Mouse (Mus musculus) heart, embryonic 12.5 days (tissue): ENCODE measurements around the gene Chic2. TPM values are rescaled to one million over a fixed set of nuclear protein-coding genes. Genes with fewer than 3 reads are reported as not detected.

ENCODE experiments used
- ATAC-seq: fragments of 200-750 bp; cut with Nextera tagmentation; 2 replicates; pipeline ENCODE4 v1.8.0; 2017; ENCODE audit warnings: moderate TSS enrichment, moderate library complexity; ENCODE audit not compliant: insufficient number of reproducible peaks, low FRiP score
- H3K27ac ChIP-seq: fragments of 300-500 bp; sonication (generic); 2 replicates; pipeline ENCODE4 v1.5.1; 2016; ENCODE audit warnings: mild to moderate bottlenecking, moderate library complexity; ENCODE audit not compliant: poor library complexity, severe bottlenecking
- H3K27me3 ChIP-seq: fragments of 300-500 bp; sonication (generic); replicated peaks from 2 replicates; pipeline ENCODE4 v1.6.1; 2016; ENCODE audit warnings: mild to moderate bottlenecking, moderate library complexity
- H3K36me3 ChIP-seq: fragments of 300-500 bp; sonication (generic); 2 replicates; pipeline ENCODE4 v1.6.1; 2016; ENCODE audit warnings: mild to moderate bottlenecking, moderate library complexity
- H3K4me1 ChIP-seq: fragments of 300-500 bp; sonication (generic); replicated peaks from 2 replicates; pipeline ENCODE4 v1.6.1; 2016; ENCODE audit warnings: mild to moderate bottlenecking
- H3K4me2 ChIP-seq: fragments of 300-500 bp; sonication (generic); 2 replicates; pipeline ENCODE4 v1.6.1; 2016; ENCODE audit warnings: mild to moderate bottlenecking, moderate library complexity
- H3K4me3 ChIP-seq: fragments of 300-500 bp; sonication (generic); 2 replicates; pipeline ENCODE4 v1.5.1; 2016; ENCODE audit warnings: mild to moderate bottlenecking
- H3K9ac ChIP-seq: fragments of 300-500 bp; sonication (generic); 2 replicates; pipeline ENCODE4 v1.6.1; 2016; ENCODE audit warnings: mild to moderate bottlenecking, moderate library complexity
- H3K9me3 ChIP-seq: fragments of 300-500 bp; sonication (generic); replicated peaks from 2 replicates; pipeline ENCODE4 v1.6.1; 2016; ENCODE audit warnings: mild to moderate bottlenecking, moderate library complexity
- WGBS: fragments of 180-500 bp; shearing (Covaris S2); methylation state at CpG from one replicate; pipeline ENCODE4 v1.1.7; 2016; 5-methylcytosine and 5-hydroxymethylcytosine counted together
- polyA plus RNA-seq: library from polyadenylated mRNA; unstranded; fragments of >200 nt; fragmentation: Nextera tagmentation; extraction: Ambion mirVana; gene quantifications from 2 replicates; pipeline ENCODE4 v1.2.1, GENCODE M21; 2016

Chic2 gene
- polyA plus RNA-seq, 1 experiment from 2014 or later: 40.5 TPM

DNA sequence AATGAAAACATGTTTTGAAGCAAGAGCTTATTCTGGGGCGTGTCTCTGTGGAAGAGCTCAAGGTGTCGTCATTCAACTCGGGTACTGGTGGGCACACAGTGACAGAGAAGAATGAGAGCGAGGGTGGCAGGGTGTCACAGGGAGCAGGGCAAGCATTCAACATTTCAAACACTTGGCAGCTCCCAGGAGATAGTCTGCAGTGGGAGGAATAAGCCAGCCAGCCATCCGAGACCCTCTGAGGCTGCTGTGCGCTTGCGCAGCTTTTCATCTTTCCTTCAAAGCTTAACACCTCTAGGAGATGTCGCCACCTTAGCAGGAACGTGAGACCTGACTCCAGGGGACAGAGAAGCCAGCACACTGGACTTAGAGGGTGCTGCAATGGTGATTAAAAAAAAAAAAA, 88.2 kb downstream of the Chic2 start:
- Histone ChIP-seq H3K36me3 (no peaks in the 10 kb centered on the region), H3K27ac (no peak overlapping the region), H3K4me3 (peak overlapping the region; percentile 10; the same call in 1 of the 2 replicates), H3K4me2 (peak overlapping the region; percentile 53), H3K9ac (no peak overlapping the region; the same call in 1 of the 2 replicates), H3K9me3 (no peaks in the 10 kb centered on the region), H3K27me3 (peaks cover 35% of the 10 kb centered on the region), H3K4me1 (peaks cover 29% of the 10 kb centered on the region)
- no peak for ATAC-seq
- WGBS: 16% methylated on average over 9 of the region's 9 CpGs

DNA sequence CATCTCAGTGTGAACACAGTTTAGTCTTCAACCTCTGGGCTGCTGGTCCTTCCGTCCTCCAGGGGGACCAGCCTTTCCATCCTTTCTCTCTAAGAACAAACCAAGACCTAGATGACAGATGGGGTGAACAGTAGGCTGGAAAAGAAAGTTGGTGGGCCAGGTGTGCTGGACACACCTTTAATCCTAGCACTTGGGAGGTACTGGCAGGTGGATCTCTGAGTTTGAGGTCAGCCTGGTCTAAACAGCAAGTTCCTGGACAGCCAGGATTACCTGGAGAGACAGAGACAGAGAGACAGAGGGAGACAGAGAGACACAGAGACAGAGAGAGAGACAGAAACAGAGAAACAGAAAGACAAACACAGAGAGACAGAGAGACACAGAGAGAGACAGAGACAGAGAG, 89.0 kb downstream of the Chic2 start:
- Histone ChIP-seq H3K4me3 (no peak overlapping the region), H3K4me1 (peaks cover 23% of the 10 kb centered on the region), H3K4me2 (no peak overlapping the region), H3K27me3 (peaks cover 40% of the 10 kb centered on the region), H3K9me3 (no peaks in the 10 kb centered on the region), H3K36me3 (no peaks in the 10 kb centered on the region), H3K27ac (no peak overlapping the region), H3K9ac (no peak overlapping the region)
- 88% methylated on average over 1 of the region's 1 CpGs for WGBS
- ATAC-seq: no peak

DNA sequence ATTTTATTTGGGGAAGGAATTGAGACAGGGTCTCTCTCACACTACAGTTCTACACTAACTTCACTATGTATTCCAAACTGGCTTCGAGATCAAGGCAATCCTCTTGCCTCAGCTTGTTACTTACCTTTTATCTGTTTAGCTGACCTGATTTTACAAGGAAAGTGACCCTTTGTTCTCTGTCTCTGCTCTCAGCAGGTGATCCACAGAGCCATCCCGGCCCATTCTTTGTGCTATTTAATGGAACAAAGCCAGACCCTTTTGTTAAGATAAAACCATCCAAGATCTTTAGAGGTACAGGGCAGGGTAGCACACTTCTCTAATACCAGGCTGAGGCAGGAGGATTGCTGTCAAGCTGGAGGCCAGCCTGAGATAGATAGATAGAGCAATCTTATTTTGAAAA, 91.6 kb downstream of the Chic2 start:
- 51% methylated on average over 2 of the region's 2 CpGs for WGBS
- Histone ChIP-seq H3K4me2 (no peak overlapping the region), H3K27ac (no peak overlapping the region), H3K36me3 (no peaks in the 10 kb centered on the region), H3K4me1 (peaks cover 18% of the 10 kb centered on the region), H3K9me3 (no peaks in the 10 kb centered on the region), H3K9ac (no peak overlapping the region), H3K27me3 (peaks cover 52% of the 10 kb centered on the region), H3K4me3 (no peak overlapping the region)
- no peak for ATAC-seq

DNA sequence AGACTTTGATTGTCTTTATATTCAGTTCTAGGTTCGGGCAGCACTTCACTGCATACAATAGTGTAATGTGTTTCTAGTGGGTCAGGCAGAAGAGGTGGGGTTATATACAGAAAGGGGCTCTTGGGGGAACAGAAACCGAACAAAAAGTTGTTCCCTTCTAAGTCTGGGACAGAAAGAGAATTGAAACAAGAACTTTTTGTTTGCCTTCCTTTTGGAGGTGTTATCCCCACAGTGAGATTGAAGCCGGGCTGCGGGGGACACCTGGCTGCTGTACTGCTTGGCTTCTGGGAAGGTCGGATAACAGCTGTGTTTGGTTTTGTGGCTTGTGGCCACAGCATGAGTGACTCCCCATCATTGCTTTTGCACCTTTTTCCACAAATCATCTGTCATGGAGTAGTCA, 93.2 kb downstream of the Chic2 start:
- Histone ChIP-seq H3K4me2 (no peak overlapping the region), H3K4me1 (peaks cover 4% of the 10 kb centered on the region; the same call in 1 of the 2 replicates), H3K9me3 (no peaks in the 10 kb centered on the region), H3K9ac (no peak overlapping the region), H3K4me3 (no peak overlapping the region), H3K27me3 (peaks cover 48% of the 10 kb centered on the region), H3K36me3 (no peaks in the 10 kb centered on the region), H3K27ac (no peak overlapping the region)
- WGBS: 77% methylated on average over 5 of the region's 5 CpGs
- ATAC-seq: no peak

DNA sequence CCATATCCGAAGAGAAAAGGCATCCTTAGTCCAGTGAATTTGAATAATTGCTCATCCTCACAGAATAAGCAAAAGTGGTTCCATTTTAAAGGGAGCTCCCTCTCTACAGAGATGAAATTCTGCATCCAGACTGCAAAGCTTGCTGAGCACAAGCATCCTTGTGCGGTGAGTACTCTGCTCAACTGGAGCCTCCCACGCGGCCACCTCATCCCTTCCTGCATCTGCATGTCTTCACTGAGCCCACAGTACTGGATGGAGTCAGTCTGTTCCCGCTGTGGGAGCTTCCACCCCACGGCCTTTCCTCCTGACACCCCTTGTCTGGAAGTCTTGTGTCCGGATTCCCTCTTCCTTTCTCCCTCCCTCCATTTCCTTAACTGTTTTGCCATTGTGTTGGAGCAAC, 95.3 kb downstream of the Chic2 start:
- Histone ChIP-seq H3K4me1 (peaks cover 9% of the 10 kb centered on the region), H3K27me3 (peaks cover 45% of the 10 kb centered on the region), H3K27ac (no peak overlapping the region), H3K4me2 (no peak overlapping the region), H3K36me3 (no peaks in the 10 kb centered on the region), H3K4me3 (no peak overlapping the region), H3K9me3 (no peaks in the 10 kb centered on the region), H3K9ac (no peak overlapping the region)
- WGBS: 55% methylated on average over 7 of the region's 7 CpGs
- no peak for ATAC-seq

DNA sequence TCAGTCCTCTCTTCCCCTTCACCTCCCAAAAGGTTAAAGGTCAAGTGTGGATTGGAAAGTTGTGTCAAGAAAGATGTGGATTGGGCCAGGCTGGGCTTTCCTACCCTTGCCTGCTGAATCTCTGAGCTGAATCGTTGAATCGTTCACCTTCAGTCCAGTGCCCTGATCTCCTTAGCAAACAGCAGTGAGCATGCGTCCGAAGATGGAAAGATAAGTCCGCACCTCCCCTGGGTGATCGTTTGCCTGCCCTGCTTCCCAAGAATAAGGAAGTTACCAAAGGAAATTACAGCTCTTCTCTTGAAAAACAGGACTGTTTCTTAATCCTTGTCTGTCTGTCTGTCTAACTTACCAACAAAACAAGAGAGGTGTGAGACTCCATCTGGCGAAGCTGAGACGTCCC, 96.1 kb downstream of the Chic2 start:
- Histone ChIP-seq H3K36me3 (no peaks in the 10 kb centered on the region), H3K4me1 (peaks cover 13% of the 10 kb centered on the region), H3K9ac (no peak overlapping the region), H3K27ac (no peak overlapping the region), H3K9me3 (no peaks in the 10 kb centered on the region), H3K4me3 (no peak overlapping the region), H3K4me2 (no peak overlapping the region), H3K27me3 (peaks cover 42% of the 10 kb centered on the region)
- no peak for ATAC-seq
- 40% methylated on average over 8 of the region's 8 CpGs for WGBS

Other genes with a start within 250 kb of the Chic2 start
- gene Gsx2, start 30.8 kb upstream of the Chic2 start, polyA plus RNA-seq: not detected in 2 replicates
- gene Pdgfra, start 107.5 kb upstream of the Chic2 start, polyA plus RNA-seq: 41.2 and 41.3 TPM in 2 replicates